Mouse (Mus musculus) brain, embryonic 14.5 days (tissue): Measurements from ENCODE around the gene Ndufb10. TPM values are rescaled to one million over a fixed set of nuclear protein-coding genes. Genes with fewer than 3 reads are reported as not detected.
"Not testable (repeated sequence)": the region's sequence is repeated elsewhere in the genome, so short reads cannot be mapped to it uniquely, and the experiment has no call there.

ENCODE experiments used
- DNase-seq: peaks from one replicate; pipeline ENCODE4 v3.0.0-alpha.2; 2011; ENCODE audit warnings: low read depth
- CTCF ChIP-seq: fragments of 200-500 bp; IDR thresholded peaks from 2 replicates; pipeline ENCODE4 v1.5.1; 2012; ENCODE audit warnings: inconsistent platforms, mild to moderate bottlenecking, moderate library complexity, borderline replicate concordance; ENCODE audit not compliant: insufficient read depth, insufficient read length; ENCODE audit errors: extremely low read depth
- POLR2A ChIP-seq: fragments of 200-500 bp; IDR thresholded peaks from 2 replicates; pipeline ENCODE4 v1.6.1; 2012; ENCODE audit warnings: mild to moderate bottlenecking, inconsistent platforms, borderline replicate concordance; ENCODE audit not compliant: poor library complexity, insufficient read depth, insufficient read length, severe bottlenecking; ENCODE audit errors: extremely low read depth
- polyA plus RNA-seq: library from polyadenylated mRNA; depleted of rRNA; stranded (reverse); fragments of >200 nt; gene quantifications from 2 replicates; pipeline ENCODE4 v1.2.3, GENCODE M21; 2012

Ndufb10 gene
- polyA plus RNA-seq, 1 experiment = 245 TPM

DNA sequence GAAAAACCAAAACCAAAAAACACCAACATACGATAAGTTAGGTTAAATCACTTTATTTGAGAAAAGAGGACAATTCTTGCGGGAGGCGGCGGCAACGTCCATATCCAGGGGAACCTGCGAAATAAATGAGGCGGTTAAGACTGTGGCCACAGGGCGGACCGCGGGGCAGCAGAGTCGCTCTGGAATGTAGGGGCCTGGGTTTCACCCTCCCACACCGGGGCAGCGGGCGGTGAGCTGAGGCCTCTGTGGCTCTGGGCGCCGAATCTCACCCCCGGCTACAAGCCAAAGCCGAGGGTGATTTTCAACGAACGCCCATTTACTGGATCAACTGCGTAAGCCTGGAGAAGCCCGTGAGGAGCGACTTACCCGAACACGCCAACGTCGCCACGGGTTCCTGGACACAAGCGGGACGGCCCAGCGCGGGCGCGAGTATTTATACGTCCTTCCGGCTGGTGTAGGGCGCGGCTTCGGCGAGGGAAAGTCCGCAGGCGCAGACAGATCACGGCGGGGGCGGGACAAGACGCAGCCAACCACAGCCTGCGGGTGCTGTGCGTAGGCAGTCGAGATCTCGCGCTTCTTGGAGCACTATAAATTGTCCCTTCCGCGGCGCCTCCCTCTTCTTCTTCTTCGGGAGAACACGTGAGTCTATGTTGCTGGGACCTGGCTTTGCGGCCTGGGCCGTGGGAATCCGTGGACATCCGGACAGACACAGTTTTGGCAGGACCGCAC, 4.6 kb downstream of the Ndufb10 start:
- peak; percentile 100 for DNase-seq
- TF ChIP-seq POLR2A (peak; percentile 85; the same call in 1 of the 2 replicates), CTCF (no peak)

DNA sequence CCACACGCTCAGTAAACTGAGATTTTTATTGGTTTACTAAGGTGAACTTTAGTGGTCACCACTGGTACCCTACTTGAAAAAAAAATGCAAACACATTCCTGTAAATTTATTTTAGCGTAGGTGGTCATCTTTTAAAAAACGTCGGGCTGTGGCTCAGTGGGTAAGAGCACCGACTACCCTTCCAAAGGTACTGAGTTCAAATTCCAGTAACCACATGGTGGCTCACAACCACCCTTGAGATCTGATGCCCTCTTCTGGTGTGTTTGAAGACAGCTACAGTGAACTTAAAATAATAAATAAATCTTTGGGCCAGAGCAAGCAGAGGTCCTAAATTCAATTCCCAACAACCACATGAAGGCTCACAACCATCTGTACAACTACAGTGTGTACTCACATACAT, 5.3 kb downstream of the Ndufb10 start:
- TF ChIP-seq CTCF = 0 out of 2 replicates have a peak, but pooled peaks have one; percentile 1
- DNase-seq = not testable (repeated sequence)

DNA sequence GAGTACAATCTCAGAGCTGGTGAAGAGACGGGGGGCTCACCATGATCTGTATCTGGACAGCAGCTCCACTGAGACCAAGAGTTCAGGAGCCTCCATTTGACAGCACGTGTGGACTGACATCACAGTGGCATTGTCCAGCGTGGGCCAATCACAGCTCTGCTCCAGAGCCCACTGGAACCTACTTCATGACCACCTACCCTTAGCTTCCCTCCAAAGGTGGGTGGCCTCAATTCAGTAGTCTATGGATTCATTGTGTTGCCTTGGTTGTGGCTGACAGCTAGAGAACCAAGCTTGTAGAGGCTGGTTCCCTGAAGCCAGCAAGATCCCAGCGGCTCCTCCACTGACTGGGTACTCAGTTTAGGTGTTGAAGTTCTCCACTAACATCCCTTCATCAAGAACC, 6.3 kb downstream of the Ndufb10 start, which contains the start of the genes Rnf151 and Rps2:
TSS of gene Rnf151 (minus strand) at position 121 of the 400 bp plus-strand sequence.
TSS of gene Rps2 (plus strand) at position 174 of the 400 bp plus-strand sequence.
- no peak for DNase-seq
- TF ChIP-seq POLR2A = no peak
- TF ChIP-seq CTCF = no peak

DNA sequence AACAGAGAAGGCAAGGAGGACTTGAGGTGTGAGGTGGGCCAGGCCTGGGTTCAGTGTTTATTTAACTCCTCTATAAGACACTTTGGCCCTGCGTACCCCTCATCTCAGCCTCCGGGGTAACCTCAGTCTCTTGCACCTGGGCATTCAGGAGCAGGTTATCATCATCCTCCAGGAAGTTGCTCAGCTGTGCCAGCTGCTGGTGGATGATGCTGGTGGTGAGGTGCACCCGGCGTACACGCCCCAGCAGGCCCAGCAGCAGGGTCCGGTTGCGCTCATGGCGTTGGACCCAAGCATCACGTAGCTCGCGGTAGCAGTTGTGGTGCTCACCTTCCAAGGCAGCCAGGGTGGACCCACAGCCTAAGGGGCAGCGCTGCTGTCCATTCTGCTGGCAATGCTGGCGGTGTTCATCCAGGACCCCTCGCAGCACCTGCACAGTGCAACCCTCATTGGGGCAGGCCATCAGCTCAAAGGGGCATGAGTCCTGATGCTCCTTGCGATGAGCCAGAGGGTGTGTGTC, 8.1 kb downstream of the Ndufb10 start:
- TF ChIP-seq POLR2A = no peak
- TF ChIP-seq CTCF = no peak
- no peak for DNase-seq

DNA sequence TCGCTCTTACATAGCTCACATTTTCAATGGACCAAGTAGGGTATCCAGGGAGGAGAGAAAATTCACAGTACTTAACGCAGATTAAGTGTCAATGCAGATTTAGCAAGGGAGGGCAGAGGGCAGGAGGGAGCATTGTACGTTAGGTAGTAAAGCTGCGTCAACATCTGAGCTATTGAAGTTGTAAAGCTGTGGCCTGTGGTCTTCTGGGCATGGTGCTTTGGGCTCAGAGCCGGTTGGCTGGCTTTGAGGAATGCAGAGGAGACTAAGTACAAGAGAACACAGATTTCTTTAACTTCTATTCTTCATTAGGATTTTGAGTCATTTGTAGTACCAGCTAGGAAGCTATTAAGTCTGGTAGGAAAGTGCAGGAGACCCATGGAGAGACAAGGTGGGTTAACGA, 8.7 kb downstream of the Ndufb10 start:
- TF ChIP-seq POLR2A (no peak), CTCF (no peak)
- no peak for DNase-seq

DNA sequence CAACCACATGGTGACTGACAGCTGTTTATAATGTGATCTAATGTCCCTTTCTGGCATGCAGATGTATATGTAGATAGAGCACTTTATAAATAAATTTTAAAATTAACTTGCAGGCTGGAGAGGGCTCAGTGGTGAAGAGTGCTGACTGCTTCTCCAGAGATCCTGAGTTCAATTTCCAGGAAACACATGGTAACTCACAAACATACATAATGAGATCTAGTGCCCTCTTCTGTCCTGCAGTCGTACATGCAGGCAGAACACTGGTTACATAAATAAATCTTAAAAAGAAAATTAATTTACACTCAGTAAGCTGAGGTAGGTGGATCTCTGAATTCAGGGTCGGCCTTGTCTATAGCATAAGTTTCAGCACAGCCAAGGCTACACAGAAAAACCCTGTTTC, 15.6 kb downstream of the Ndufb10 start:
- DNase-seq = peak; percentile 59
- TF ChIP-seq CTCF = no peak; the same call in 1 of the 2 replicates
- no peak for TF ChIP-seq POLR2A

DNA sequence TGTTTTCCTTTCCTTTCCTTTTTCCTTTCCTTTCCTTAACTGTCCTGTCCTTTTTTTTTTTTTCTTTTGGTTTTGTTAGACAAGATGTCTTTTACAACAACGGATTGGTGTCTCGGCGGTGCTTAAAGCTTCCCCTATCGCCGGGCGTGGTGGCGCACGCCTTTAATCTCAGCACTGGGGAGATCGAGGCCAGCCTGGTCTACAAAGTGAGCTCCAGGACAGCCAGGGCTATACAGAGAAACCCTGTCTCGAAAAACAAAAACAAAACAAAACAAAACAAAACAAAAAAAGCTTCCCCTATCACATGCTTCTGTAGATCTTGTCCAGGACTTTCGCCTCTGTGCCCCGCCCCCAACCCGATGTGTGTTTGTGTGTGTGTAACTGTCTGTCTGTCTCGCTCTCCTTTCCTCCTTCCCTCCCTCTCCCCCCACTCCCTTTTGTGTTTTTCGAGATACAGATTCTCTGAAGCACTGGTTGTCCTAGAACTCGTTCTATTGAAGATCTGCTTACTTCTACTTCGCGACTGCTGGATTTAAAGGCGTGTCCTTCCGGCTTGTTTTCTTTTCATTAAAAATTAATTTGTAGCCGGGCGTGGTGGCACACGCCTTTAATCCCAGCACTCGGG, 16.4 kb downstream of the Ndufb10 start:
- DNase-seq = peak; percentile 25
- no peak for TF ChIP-seq CTCF
- no peak for TF ChIP-seq POLR2A

DNA sequence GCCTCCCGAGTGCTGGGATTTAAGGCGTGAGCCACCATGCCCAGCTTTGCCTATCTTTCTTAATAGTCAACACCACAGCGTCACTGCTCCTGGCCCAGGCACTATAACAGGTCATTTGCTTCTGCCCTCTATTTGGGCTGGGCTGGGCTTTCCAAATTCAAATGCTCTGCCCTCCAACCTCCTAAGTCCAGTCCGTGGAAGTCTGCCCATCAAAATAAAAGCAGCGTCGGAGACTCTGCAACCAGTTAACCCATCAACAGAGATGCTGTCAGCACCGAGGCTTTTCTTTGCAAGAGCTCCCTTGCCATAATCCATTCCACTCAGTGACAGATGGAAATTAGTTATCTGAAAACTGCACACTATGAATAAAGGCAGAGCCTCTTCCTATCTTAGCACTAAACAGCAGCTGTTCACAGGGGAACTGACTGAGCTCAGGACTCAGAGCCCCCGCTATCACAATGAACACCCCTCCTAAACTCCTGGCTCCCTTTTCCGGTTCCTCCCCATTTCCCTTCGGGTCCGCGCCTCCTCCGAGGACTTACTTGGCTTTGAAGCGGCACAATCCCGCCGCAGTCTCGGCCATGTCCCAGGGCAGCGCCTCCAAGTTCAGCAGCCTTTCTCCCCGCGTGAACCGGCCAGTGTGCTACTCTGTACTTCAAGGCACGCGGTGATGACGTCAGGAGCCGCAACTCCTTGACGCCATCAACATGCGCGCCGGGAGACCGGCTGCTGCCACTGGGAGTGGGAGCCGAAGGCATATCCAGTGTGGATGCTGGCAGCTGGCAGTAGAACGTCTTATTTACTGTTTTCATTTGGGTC, 17.1 kb downstream of the Ndufb10 start, which contains the start of gene Tbl3:
TSS of gene Tbl3 (minus strand) at position 679 of the 819 bp plus-strand sequence.
- TF ChIP-seq CTCF (no peak), POLR2A (peak; percentile 44; the same call in 1 of the 2 replicates)

DNA sequence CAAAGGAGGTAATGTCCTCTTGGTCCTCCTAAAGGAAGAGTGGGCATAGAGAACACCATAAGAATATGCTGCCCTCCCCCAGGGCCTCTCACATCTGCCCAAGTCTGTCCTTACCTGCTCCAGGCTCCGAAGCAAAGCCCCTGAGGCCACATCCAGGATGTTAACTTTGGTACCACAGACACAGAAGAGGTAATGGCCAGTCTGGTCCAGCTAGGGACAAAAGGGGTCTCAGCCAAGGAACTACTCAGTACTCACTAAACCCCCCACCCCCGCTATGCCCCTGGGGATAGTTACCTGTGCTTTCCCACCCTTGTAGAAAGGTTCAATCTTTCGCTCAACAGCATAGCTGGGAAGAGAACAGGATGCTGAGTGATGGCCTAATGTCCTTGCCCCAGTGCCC, 18.5 kb downstream of the Ndufb10 start:
- TF ChIP-seq CTCF (no peak), POLR2A (no peak)
- no peak for DNase-seq

More for the DNA sequence above, 17.1 kb downstream of the Ndufb10 start, which contains the start of gene Tbl3:
- peak; percentile 98 for DNase-seq

DNA sequence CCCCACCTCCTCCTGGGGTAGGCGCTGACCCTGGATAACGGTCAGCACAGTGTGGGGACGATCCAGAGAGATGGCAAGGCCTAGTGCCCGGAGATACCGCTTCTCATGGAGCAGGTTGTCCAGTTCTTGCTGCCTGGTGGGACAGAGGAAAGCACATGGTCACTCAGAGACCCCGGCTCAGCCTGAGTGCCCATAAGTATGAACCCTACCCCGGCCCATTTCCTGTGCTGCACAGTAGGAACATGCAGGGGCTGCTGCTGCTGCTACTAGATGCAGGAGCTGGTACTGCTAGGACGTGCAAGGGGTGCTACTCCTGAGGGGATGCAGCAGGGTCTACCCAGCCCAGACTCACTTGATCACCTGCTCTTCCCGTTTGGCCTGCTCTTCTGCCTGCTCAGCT, 23.0 kb downstream of the Ndufb10 start:
- no peak for DNase-seq
- TF ChIP-seq CTCF = no peak
- no peak for TF ChIP-seq POLR2A

DNA sequence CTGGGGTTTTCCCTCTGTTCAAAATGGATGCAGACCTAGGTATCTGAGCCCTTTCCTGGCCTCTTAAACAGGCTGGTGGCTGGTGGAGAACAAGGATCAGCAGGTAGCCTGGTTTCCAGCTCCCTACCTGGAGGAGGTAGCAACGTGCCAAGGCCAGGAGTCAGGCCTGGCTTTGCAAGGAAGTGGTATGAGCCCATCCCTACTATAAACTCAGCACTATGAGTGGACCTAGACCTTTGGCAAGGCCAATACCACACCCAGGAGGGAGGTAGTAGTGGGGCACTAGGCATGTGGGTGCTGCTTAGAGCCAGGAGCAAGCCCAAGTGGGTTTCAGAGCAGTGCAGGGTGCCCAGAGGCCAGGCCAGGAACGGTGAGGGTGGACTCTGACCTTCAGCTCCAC, 24.8 kb downstream of the Ndufb10 start:
- no peak for DNase-seq
- no peak for TF ChIP-seq CTCF
- no peak for TF ChIP-seq POLR2A
